In genomic region chr9:49341044-49341365, GRCm38 (mm10) we compare ENCODE assay signal across 9 mouse cellular contexts. TPM values are rescaled to one million over a fixed set of nuclear protein-coding genes. Genes with fewer than 3 reads are reported as not detected.
A peak's percentile ranks its signal among the peaks of the same experiment; 100 is the strongest.
DNase-seq lines count a peak whose midpoint lies in the region; ATAC-seq and TF ChIP-seq lines count a peak whose summit lies in the region.
"Had no signal": no experiment of that assay in that cellular context is flagged by ENCODE, and none has a peak within 500 bp of the region (broad histone marks: within the 10 kb centered on the region; RNA-seq: fewer than 3 reads in every experiment).

No protein-coding gene starts in this region.

- no peak for TF ChIP-seq POLR2A in lung, adult 2 months (IDR thresholded peaks at IDR 0.05; ENCODE audit: borderline replicate concordance, extremely low read depth, low read depth, low read length)

- no peak overlapping the region for H3K9ac ChIP-seq in lung, embryonic 14.5 days
- peak overlapping the region; percentile 64; the same call in 1 of the 2 replicates for H3K9ac ChIP-seq in midbrain, postnatal 0 days (replicated peaks; ENCODE audit: low read length, poor library complexity, severe bottlenecking)
- H3K9ac ChIP-seq: liver, embryonic 14.5 days had no signal

- peaks cover 27% of the 10 kb centered on the region for H3K27me3 ChIP-seq in lung, embryonic 14.5 days (ENCODE audit: insufficient read depth, low read length)
- H3K27me3 ChIP-seq in limb, embryonic 10.5 days (ENCODE audit: low read depth, poor library complexity, severe bottlenecking), result peaks cover 47% of the 10 kb centered on the region
- H3K27me3 ChIP-seq in midbrain, postnatal 0 days (ENCODE audit: insufficient read depth, low read length), result peaks cover 17% of the 10 kb centered on the region

- no peak overlapping the region for H3K4me3 ChIP-seq in lung, embryonic 14.5 days (ENCODE audit: low read depth, low read length)
- no peak overlapping the region for H3K4me3 ChIP-seq in lung, adult 2 months (replicated peaks; ENCODE audit: extremely low read depth, low read depth, low read length)
- H3K4me3 ChIP-seq in limb, embryonic 10.5 days, result no peak overlapping the region
- H3K4me3 ChIP-seq in midbrain, postnatal 0 days (ENCODE audit: low read depth, low read length), result peak overlapping the region; percentile 59

- H3K9me3 ChIP-seq in lung, embryonic 14.5 days (ENCODE audit: low read depth, low read length), result no peaks in the 10 kb centered on the region
- no peaks in the 10 kb centered on the region for H3K9me3 ChIP-seq in limb, embryonic 10.5 days (replicated peaks)
- H3K9me3 ChIP-seq in midbrain, postnatal 0 days (ENCODE audit: low read length), result no peaks in the 10 kb centered on the region

- intact Hi-C loops in heart, postnatal 14 days (cut with DNase I), result no loop called here

- peak; percentile 94 for DNase-seq in lung, embryonic 14.5 days
- no peak for DNase-seq in lung, adult 2 months
- DNase-seq in heart, postnatal 14 days, result peak; percentile 53 to 67
- DNase-seq in limb, embryonic 10.5 days (ENCODE audit: low spot score), result peak; percentile 76
- peak; percentile 58 for DNase-seq in midbrain, postnatal 0 days (ENCODE audit: low spot score)
- no peak for DNase-seq in spleen, postnatal 14 days (ENCODE audit: low spot score in 2 of 2)
- no peak for DNase-seq in left cerebral cortex, adult 18-20 months (ENCODE audit: low spot score in 2 of 2)

- H3K36me3 ChIP-seq in lung, embryonic 14.5 days (ENCODE audit: insufficient read depth), result no peaks in the 10 kb centered on the region
- no peaks in the 10 kb centered on the region for H3K36me3 ChIP-seq in limb, embryonic 10.5 days
- H3K36me3 ChIP-seq in midbrain, postnatal 0 days (ENCODE audit: insufficient read depth, low read length), result no peaks in the 10 kb centered on the region

- peak overlapping the region; percentile 64 for H3K4me2 ChIP-seq in lung, embryonic 14.5 days
- H3K4me2 ChIP-seq in midbrain, postnatal 0 days (ENCODE audit: low read depth, low read length, poor library complexity, severe bottlenecking), result peak overlapping the region; percentile 86

- H3K27ac ChIP-seq in lung, embryonic 14.5 days (ENCODE audit: low read depth), result no peak overlapping the region
- no peak overlapping the region for H3K27ac ChIP-seq in limb, embryonic 10.5 days
- H3K27ac ChIP-seq in midbrain, postnatal 0 days (ENCODE audit: low read depth, low read length), result no peak overlapping the region
- H3K27ac ChIP-seq: liver, embryonic 14.5 days had no signal

- TF ChIP-seq CTCF in lung, embryonic 14.5 days (IDR thresholded peaks at IDR 0.05; ENCODE audit: low read depth), result no peak
- TF ChIP-seq CTCF in lung, adult 2 months (IDR thresholded peaks at IDR 0.05; ENCODE audit: insufficient read depth, low read length), result no peak
- no peak for TF ChIP-seq CTCF in midbrain, postnatal 0 days (IDR thresholded peaks at IDR 0.05)

- H3K4me1 ChIP-seq in lung, embryonic 14.5 days (ENCODE audit: insufficient read depth), result no peaks in the 10 kb centered on the region
- no peaks in the 10 kb centered on the region for H3K4me1 ChIP-seq in lung, adult 2 months (ENCODE audit: control insufficient read depth, insufficient read depth, low read length)
- H3K4me1 ChIP-seq in limb, embryonic 10.5 days, result peaks cover 11% of the 10 kb centered on the region
- H3K4me1 ChIP-seq in midbrain, postnatal 0 days (ENCODE audit: insufficient read depth, low read length), result no peaks in the 10 kb centered on the region

- ATAC-seq in lung, embryonic 14.5 days (ENCODE audit: insufficient read depth), result no peak
- peak; percentile 66 for ATAC-seq in common myeloid progenitor, adult 5-6 weeks (replicated peaks; ENCODE audit: low read depth, poor library complexity, severe bottlenecking)
- no peak for ATAC-seq in midbrain, postnatal 0 days (ENCODE audit: low FRiP score)

- WGBS in lung, embryonic 14.5 days, result 2% methylated on average over 10 of the region's 10 CpGs
- WGBS in lung, adult 2 months, result 4% methylated on average over 10 of the region's 10 CpGs
- 1% methylated on average over 10 of the region's 10 CpGs for WGBS in limb, embryonic 10.5 days
- 4% methylated on average over 10 of the region's 10 CpGs for WGBS in midbrain, postnatal 0 days

RNA-seq across cellular contexts. Expression of gene Drd2, which starts 0.6 kb away (rescaled TPM):
- not detected in 2 replicates for polyA plus RNA-seq in lung, embryonic 14.5 days (2014; fragmentation: Nextera tagmentation; extraction: Ambion mirVana)
- polyA plus RNA-seq in lung, adult 2 months (2012; rRNA removed), result 0.12 TPM in 1 of 2 replicates, not detected in the other
- total RNA-seq in common myeloid progenitor, adult 5-6 weeks (2017), result not detected in 2 replicates
- under 1 TPM; 0.69 to 0.80 TPM for total RNA-seq in heart, postnatal 14 days (2021)
- polyA plus RNA-seq in limb, embryonic 10.5 days (2016; fragmentation: Nextera tagmentation; extraction: Ambion mirVana), result not detected in 2 replicates
- 12.7 and 13.3 TPM in 2 replicates for total RNA-seq in midbrain, postnatal 0 days (2014; rRNA removed)
- 7.8 and 8.6 TPM in 2 replicates for polyA plus RNA-seq in midbrain, postnatal 0 days (2015; fragmentation: Nextera tagmentation; extraction: Ambion mirVana)
- total RNA-seq in left cerebral cortex, adult 18-20 months (2021), result 10 to 100 TPM; 12.7 to 24.8 TPM
- polyA plus RNA-seq: liver, embryonic 14.5 days had no signal

Comparison
In these comparisons a context has a peak if more than half of its experiments do, and no peak if none do; other contexts are left out.
1. DNase-seq: peak in lung, embryonic 14.5 days (single experiment), heart, postnatal 14 days (2 of 2), limb, embryonic 10.5 days (single experiment) and midbrain, postnatal 0 days (single experiment); none in lung, adult 2 months (single experiment), spleen, postnatal 14 days (0 of 2) and left cerebral cortex, adult 18-20 months (0 of 2).